Mouse (Mus musculus): ENCODE results near the gene Tbc1d10a. TPM values are rescaled to one million over a fixed set of nuclear protein-coding genes. Genes with fewer than 3 reads are reported as not detected.
"Not testable (repeated sequence)": the region's sequence is repeated elsewhere in the genome, so short reads cannot be mapped to it uniquely, and the experiment has no call there.

Gene Tbc1d10a
- polyA plus RNA-seq, 1 experiment from 2014 or later, result 25.4 TPM

GRCm38 (mm10) chr11:4158676-4159075 is 27.9 kb upstream of the Tbc1d10a start:
- H3K27ac ChIP-seq, result no peak overlapping the region
- H3K36me3 ChIP-seq (replicated peaks), result peaks cover 30% of the 10 kb centered on the region
- no peaks in the 10 kb centered on the region for H3K27me3 ChIP-seq (ENCODE audit: poor library complexity, severe bottlenecking)
- no peaks in the 10 kb centered on the region for H3K9me3 ChIP-seq
- peaks cover 36% of the 10 kb centered on the region for H3K4me1 ChIP-seq
- peak overlapping the region; percentile 67; the same call in 1 of the 2 replicates for H3K4me3 ChIP-seq
- DNase-seq (ENCODE audit: extremely low spot score, low spot score), result no peak
- 91% methylated on average over 3 of the region's 3 CpGs for WGBS

GRCm38 (mm10) chr11:4159808-4160708 is 26.5 kb upstream of the Tbc1d10a start, which contains the start of the genes Ccdc157 and Sf3a1:
Gene Ccdc157, minus strand, starts transcription at chr11:4160293.
Gene Sf3a1, plus strand, starts transcription at chr11:4160350.
- H3K4me1 ChIP-seq, result peaks cover 48% of the 10 kb centered on the region
- peak within 1 kb of the TSS; percentile 67 for H3K4me3 ChIP-seq
- peaks cover 41% of the 10 kb centered on the region for H3K36me3 ChIP-seq (replicated peaks)
- no peaks in the 10 kb centered on the region for H3K9me3 ChIP-seq
- peak; percentile 95 for DNase-seq (ENCODE audit: extremely low spot score, low spot score)
- peak within 1 kb of the TSS; percentile 96 for H3K27ac ChIP-seq
- 1% methylated on average over 54 of the region's 54 CpGs for WGBS
- no peaks in the 10 kb centered on the region for H3K27me3 ChIP-seq (ENCODE audit: poor library complexity, severe bottlenecking)

DNA sequence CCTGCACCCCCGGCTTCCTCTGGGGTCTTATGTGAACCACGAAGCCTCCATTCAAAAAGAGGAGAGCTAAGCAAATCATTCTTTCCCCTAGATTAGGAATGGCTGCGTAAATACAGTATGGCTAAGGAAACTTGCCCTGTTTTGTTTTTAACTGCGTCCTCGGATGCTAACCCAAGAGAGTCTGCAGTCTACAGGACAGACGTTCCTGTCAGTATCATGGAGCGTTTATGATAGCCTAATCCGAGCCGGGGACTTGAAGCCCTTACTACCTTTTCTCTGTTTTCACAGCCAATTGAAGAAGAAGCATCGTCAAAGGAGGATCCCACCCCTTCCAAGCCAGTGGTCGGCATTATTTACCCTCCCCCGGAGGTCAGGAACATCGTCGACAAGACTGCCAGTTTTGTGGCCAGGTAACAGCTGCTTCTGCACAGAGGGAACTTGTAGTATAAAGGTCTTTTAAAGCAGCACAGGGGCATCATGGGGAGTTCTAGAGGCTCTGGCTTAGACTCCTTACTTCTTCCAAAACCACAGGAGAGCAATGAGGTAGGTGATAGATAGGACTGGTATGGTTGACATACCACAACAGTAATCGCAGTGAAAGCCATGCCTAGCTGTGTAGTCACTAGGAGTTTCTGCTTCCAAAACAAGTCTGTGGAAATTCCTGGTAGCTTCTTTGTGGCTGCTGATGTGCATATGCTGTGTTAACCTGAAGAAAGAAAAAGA is 25.7 kb upstream of the Tbc1d10a start:
- H3K27ac ChIP-seq, result peak overlapping the region; percentile 96
- peak overlapping the region; percentile 67 for H3K4me3 ChIP-seq
- H3K36me3 ChIP-seq (replicated peaks), result peaks cover 49% of the 10 kb centered on the region
- WGBS, result 12% methylated on average over 15 of the region's 15 CpGs
- H3K4me1 ChIP-seq, result peaks cover 48% of the 10 kb centered on the region
- H3K27me3 ChIP-seq (ENCODE audit: poor library complexity, severe bottlenecking), result no peaks in the 10 kb centered on the region
- H3K9me3 ChIP-seq, result no peaks in the 10 kb centered on the region
- DNase-seq (ENCODE audit: extremely low spot score, low spot score), result no peak

- H3K9me3 ChIP-seq, result no peaks in the 10 kb centered on the region
- H3K36me3 ChIP-seq (replicated peaks), result peaks cover 87% of the 10 kb centered on the region
- H3K4me1 ChIP-seq, result peaks cover 40% of the 10 kb centered on the region
- H3K27ac ChIP-seq, result no peak overlapping the region
- WGBS, result 73% methylated on average over 2 of the region's 2 CpGs
- H3K4me3 ChIP-seq, result no peak overlapping the region
- no peak for DNase-seq (ENCODE audit: extremely low spot score, low spot score)
- H3K27me3 ChIP-seq (ENCODE audit: poor library complexity, severe bottlenecking), result no peaks in the 10 kb centered on the region
Observed at GRCm38 (mm10) chr11:4164701-4165100, 21.9 kb upstream of the Tbc1d10a start.

- 96% methylated on average over 7 of the region's 7 CpGs for WGBS
- peaks cover 28% of the 10 kb centered on the region for H3K4me1 ChIP-seq
- no peaks in the 10 kb centered on the region for H3K9me3 ChIP-seq
- DNase-seq (ENCODE audit: extremely low spot score, low spot score), result no peak
- H3K36me3 ChIP-seq (replicated peaks), result peaks cover 99% of the 10 kb centered on the region
- H3K27me3 ChIP-seq (ENCODE audit: poor library complexity, severe bottlenecking), result no peaks in the 10 kb centered on the region
- H3K4me3 ChIP-seq, result no peak overlapping the region
- no peak overlapping the region for H3K27ac ChIP-seq
Observed at GRCm38 (mm10) chr11:4166467-4167090, 20.0 kb upstream of the Tbc1d10a start.

- H3K27ac ChIP-seq, result no peak overlapping the region
- DNase-seq (ENCODE audit: extremely low spot score, low spot score), result no peak
- no peak overlapping the region for H3K4me3 ChIP-seq
- peaks cover 100% of the 10 kb centered on the region for H3K36me3 ChIP-seq (replicated peaks)
- H3K27me3 ChIP-seq (ENCODE audit: poor library complexity, severe bottlenecking), result no peaks in the 10 kb centered on the region
- no peaks in the 10 kb centered on the region for H3K4me1 ChIP-seq
- 96% methylated on average over 5 of the region's 5 CpGs for WGBS
- no peaks in the 10 kb centered on the region for H3K9me3 ChIP-seq
Observed at GRCm38 (mm10) chr11:4174586-4174985, 12.0 kb upstream of the Tbc1d10a start.

DNA sequence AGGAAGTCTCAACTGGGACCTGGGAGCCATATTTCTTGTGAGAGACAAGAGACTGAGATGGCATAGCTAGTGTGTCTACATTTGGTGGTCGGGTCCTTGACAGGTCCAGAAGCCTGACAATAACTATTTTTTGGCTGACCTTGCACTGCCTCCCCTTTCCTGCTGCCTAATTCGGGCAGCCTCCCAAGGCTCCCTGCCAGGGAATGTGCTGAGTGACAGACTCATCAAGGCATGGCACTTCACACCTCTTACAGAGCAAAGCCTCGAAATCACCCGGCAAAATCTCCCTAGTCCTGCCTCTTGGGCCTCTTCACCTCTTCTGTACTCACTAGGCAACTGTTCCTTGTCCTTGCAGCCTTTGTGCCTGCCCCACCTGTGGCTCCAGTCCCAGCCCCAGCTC is 8.9 kb upstream of the Tbc1d10a start:
- Histone ChIP-seq H3K27ac (no peak overlapping the region), H3K4me1 (no peaks in the 10 kb centered on the region), H3K9me3 (no peaks in the 10 kb centered on the region), H3K36me3 (replicated peaks) (peaks cover 100% of the 10 kb centered on the region), H3K4me3 (no peak overlapping the region), H3K27me3 (ENCODE audit: poor library complexity, severe bottlenecking) (no peaks in the 10 kb centered on the region)
- DNase-seq (ENCODE audit: extremely low spot score, low spot score), result no peak
- 91% methylated on average over 4 of the region's 4 CpGs for WGBS

GRCm38 (mm10) chr11:4182061-4182460 is 4.5 kb upstream of the Tbc1d10a start:
- H3K27ac ChIP-seq, result no peak overlapping the region
- H3K4me1 ChIP-seq, result peaks cover 6% of the 10 kb centered on the region
- H3K27me3 ChIP-seq (ENCODE audit: poor library complexity, severe bottlenecking), result no peaks in the 10 kb centered on the region
- 20% methylated on average over 1 of the region's 1 CpGs for WGBS
- H3K4me3 ChIP-seq, result no peak overlapping the region
- no peak for DNase-seq (ENCODE audit: extremely low spot score, low spot score)
- H3K36me3 ChIP-seq (replicated peaks), result peaks cover 73% of the 10 kb centered on the region
- H3K9me3 ChIP-seq, result no peaks in the 10 kb centered on the region

DNA sequence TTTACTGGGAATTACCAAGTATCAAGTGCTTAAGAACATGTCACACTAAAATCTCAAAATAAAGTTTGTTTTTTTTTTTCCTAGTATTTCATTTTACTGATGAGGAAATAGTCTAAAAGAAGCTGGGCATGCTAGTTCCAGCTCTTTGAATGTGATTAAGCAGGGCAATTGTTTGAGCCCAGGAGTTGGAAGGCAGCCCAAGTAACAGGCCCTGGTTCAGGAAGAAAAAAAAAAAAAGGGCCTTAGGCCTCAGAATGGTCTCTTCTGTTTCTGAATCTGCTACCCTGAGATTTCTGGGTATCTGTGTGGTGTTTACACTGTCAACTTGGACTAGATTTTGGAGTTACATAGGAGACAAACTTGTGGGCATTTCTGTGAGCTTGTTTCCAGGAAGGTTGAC is 3.1 kb upstream of the Tbc1d10a start:
- H3K27me3 ChIP-seq (ENCODE audit: poor library complexity, severe bottlenecking), result peaks cover 10% of the 10 kb centered on the region
- H3K27ac ChIP-seq, result no peak overlapping the region
- H3K36me3 ChIP-seq (replicated peaks), result peaks cover 59% of the 10 kb centered on the region
- H3K4me3 ChIP-seq, result no peak overlapping the region
- no peak for DNase-seq (ENCODE audit: extremely low spot score, low spot score)
- H3K4me1 ChIP-seq, result peaks cover 17% of the 10 kb centered on the region
- no peaks in the 10 kb centered on the region for H3K9me3 ChIP-seq

DNA sequence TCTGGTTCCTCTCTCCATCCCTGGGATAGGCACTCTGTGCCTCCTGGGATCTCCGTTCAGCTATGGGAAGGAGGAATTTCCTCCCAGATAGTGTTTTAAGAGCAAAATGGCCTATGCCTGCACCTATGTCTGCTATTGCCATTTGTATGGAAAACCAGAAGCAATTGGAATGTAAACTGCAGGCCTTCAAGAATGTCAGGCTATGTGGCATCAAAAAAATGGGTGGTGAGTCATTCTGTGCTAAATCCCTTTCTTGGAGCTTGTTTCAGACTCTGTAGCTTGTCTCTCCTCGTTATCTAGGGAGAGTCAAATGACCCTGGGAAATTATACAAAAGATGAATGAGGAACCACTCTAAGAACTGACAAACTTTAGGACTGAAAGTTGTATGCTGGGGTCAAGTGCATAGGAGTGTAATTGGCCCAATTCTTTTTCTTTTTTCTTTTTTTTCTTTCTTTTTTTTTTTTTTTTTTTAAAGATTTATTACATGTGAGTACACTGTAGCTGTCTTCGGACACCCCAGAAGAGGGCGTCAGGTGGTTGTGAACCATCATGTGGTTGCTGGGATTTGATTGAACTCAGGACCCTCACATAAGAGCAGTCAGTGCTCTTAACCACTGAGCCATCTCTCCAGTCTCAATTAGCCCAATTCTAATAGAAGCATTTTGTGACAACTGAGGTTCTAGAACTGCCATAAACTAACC is 2.2 kb upstream of the Tbc1d10a start:
- no peak overlapping the region for H3K27ac ChIP-seq
- no peak overlapping the region for H3K4me3 ChIP-seq
- H3K9me3 ChIP-seq, result no peaks in the 10 kb centered on the region
- peaks cover 50% of the 10 kb centered on the region for H3K36me3 ChIP-seq (replicated peaks)
- 76% methylated on average over 4 of the region's 4 CpGs for WGBS
- peaks cover 10% of the 10 kb centered on the region for H3K27me3 ChIP-seq (ENCODE audit: poor library complexity, severe bottlenecking)
- H3K4me1 ChIP-seq, result peaks cover 17% of the 10 kb centered on the region
- no peak for DNase-seq (ENCODE audit: extremely low spot score, low spot score)

GRCm38 (mm10) chr11:4185480-4185879 is 1.1 kb upstream of the Tbc1d10a start:
- not testable (repeated sequence) for H3K9me3 ChIP-seq

GRCm38 (mm10) chr11:4187318-4187700 is 720 bp downstream of the Tbc1d10a start:
- WGBS, result 14% methylated on average over 9 of the region's 9 CpGs
- Histone ChIP-seq H3K27ac (peak overlapping the region; percentile 87), H3K36me3 (replicated peaks) (peaks cover 21% of the 10 kb centered on the region), H3K4me1 (peaks cover 40% of the 10 kb centered on the region), H3K27me3 (ENCODE audit: poor library complexity, severe bottlenecking) (peaks cover 10% of the 10 kb centered on the region), H3K9me3 (no peaks in the 10 kb centered on the region), H3K4me3 (peak overlapping the region; percentile 82)
- DNase-seq (ENCODE audit: extremely low spot score, low spot score), result no peak

More at GRCm38 (mm10) chr11:4185480-4185879, 1.1 kb upstream of the Tbc1d10a start:
- 92% methylated on average over 6 of the region's 6 CpGs for WGBS
- Histone ChIP-seq H3K4me1 (peaks cover 24% of the 10 kb centered on the region), H3K27me3 (ENCODE audit: poor library complexity, severe bottlenecking) (peaks cover 10% of the 10 kb centered on the region), H3K36me3 (replicated peaks) (peaks cover 39% of the 10 kb centered on the region)
- not testable (repeated sequence) for DNase-seq (ENCODE audit: extremely low spot score, low spot score); H3K4me3 ChIP-seq; H3K27ac ChIP-seq
